Mouse (Mus musculus): ENCODE data around the gene P2rx7. TPM values are rescaled to one million over a fixed set of nuclear protein-coding genes. Genes with fewer than 3 reads are reported as not detected.
"Not testable (repeated sequence)": the region's sequence is repeated elsewhere in the genome, so short reads cannot be mapped to it uniquely, and the experiment has no call there.

P2rx7 gene
- polyA plus RNA-seq, 1 experiment from 2014 or later = 1.5 TPM

GRCm38 (mm10) chr5:122665036-122665435 lies 21.3 kb downstream of the P2rx7 start:
- no peak overlapping the region for H3K4me3 ChIP-seq (replicated peaks)
- H3K4me1 ChIP-seq (replicated peaks) = no peaks in the 10 kb centered on the region; the same call in 1 of the 2 replicates
- ATAC-seq (ENCODE audit: insufficient read depth) = peak; percentile 43; the same call in 1 of the 2 replicates
- no peaks in the 10 kb centered on the region for H3K9me3 ChIP-seq (replicated peaks)
- 45% methylated on average over 5 of the region's 5 CpGs for WGBS (ENCODE audit: insufficient replicate concordance)
- H3K27me3 ChIP-seq = no peaks in the 10 kb centered on the region
- no peaks in the 10 kb centered on the region for H3K36me3 ChIP-seq (replicated peaks)
- no peak overlapping the region for H3K9ac ChIP-seq
- H3K27ac ChIP-seq (replicated peaks) = no peak overlapping the region
- no peak overlapping the region for H3K4me2 ChIP-seq

- Histone ChIP-seq H3K4me2 (no peak overlapping the region), H3K27ac (replicated peaks) (no peak overlapping the region), H3K9ac (no peak overlapping the region), H3K4me3 (replicated peaks) (no peak overlapping the region), H3K27me3 (no peaks in the 10 kb centered on the region), H3K4me1 (replicated peaks) (no peaks in the 10 kb centered on the region; the same call in 1 of the 2 replicates), H3K36me3 (replicated peaks) (no peaks in the 10 kb centered on the region), H3K9me3 (replicated peaks) (no peaks in the 10 kb centered on the region)
- ATAC-seq (ENCODE audit: insufficient read depth) = no peak
- 38% methylated on average over 15 of the region's 15 CpGs for WGBS (ENCODE audit: insufficient replicate concordance)
These were observed 25.5 kb downstream of the P2rx7 start for GRCm38 (mm10) chr5:122668981-122669897.

- not testable (repeated sequence) for H3K9ac ChIP-seq; H3K36me3 ChIP-seq (replicated peaks); H3K4me2 ChIP-seq; H3K27me3 ChIP-seq; H3K4me1 ChIP-seq (replicated peaks); H3K9me3 ChIP-seq (replicated peaks); H3K4me3 ChIP-seq (replicated peaks); ATAC-seq (ENCODE audit: insufficient read depth); H3K27ac ChIP-seq (replicated peaks)
- 49% methylated on average over 7 of the region's 7 CpGs for WGBS (ENCODE audit: insufficient replicate concordance)
These were observed 27.9 kb downstream of the P2rx7 start for GRCm38 (mm10) chr5:122671641-122672040.

GRCm38 (mm10) chr5:122672298-122672697 lies 28.6 kb downstream of the P2rx7 start:
- Histone ChIP-seq H3K27ac (replicated peaks) (no peak overlapping the region), H3K9me3 (replicated peaks) (no peaks in the 10 kb centered on the region), H3K4me1 (replicated peaks) (no peaks in the 10 kb centered on the region), H3K36me3 (replicated peaks) (no peaks in the 10 kb centered on the region), H3K27me3 (no peaks in the 10 kb centered on the region), H3K4me3 (replicated peaks) (no peak overlapping the region), H3K4me2 (no peak overlapping the region), H3K9ac (no peak overlapping the region)
- 79% methylated on average over 5 of the region's 5 CpGs for WGBS (ENCODE audit: insufficient replicate concordance)
- no peak for ATAC-seq (ENCODE audit: insufficient read depth)

- WGBS (ENCODE audit: insufficient replicate concordance) = 54% methylated on average over 8 of the region's 8 CpGs
- H3K27ac ChIP-seq (replicated peaks) = no peak overlapping the region
- no peaks in the 10 kb centered on the region for H3K27me3 ChIP-seq
- ATAC-seq (ENCODE audit: insufficient read depth) = no peak
- H3K36me3 ChIP-seq (replicated peaks) = no peaks in the 10 kb centered on the region
- H3K4me1 ChIP-seq (replicated peaks) = peaks cover 8% of the 10 kb centered on the region
- H3K4me3 ChIP-seq (replicated peaks) = no peak overlapping the region
- no peak overlapping the region for H3K4me2 ChIP-seq
- H3K9ac ChIP-seq = no peak overlapping the region
- H3K9me3 ChIP-seq (replicated peaks) = no peaks in the 10 kb centered on the region
These were observed 32.3 kb downstream of the P2rx7 start for GRCm38 (mm10) chr5:122676002-122676401.

GRCm38 (mm10) chr5:122677983-122678382 lies 34.3 kb downstream of the P2rx7 start:
- 46% methylated on average over 9 of the region's 9 CpGs for WGBS (ENCODE audit: insufficient replicate concordance)
- peaks cover 8% of the 10 kb centered on the region for H3K4me1 ChIP-seq (replicated peaks)
- H3K9ac ChIP-seq = no peak overlapping the region
- H3K36me3 ChIP-seq (replicated peaks) = no peaks in the 10 kb centered on the region
- ATAC-seq (ENCODE audit: insufficient read depth) = no peak
- no peaks in the 10 kb centered on the region for H3K27me3 ChIP-seq
- H3K4me2 ChIP-seq = no peak overlapping the region
- no peak overlapping the region for H3K27ac ChIP-seq (replicated peaks)
- H3K9me3 ChIP-seq (replicated peaks) = no peaks in the 10 kb centered on the region
- no peak overlapping the region for H3K4me3 ChIP-seq (replicated peaks)

- peaks cover 15% of the 10 kb centered on the region for H3K4me1 ChIP-seq (replicated peaks)
- no peak for ATAC-seq (ENCODE audit: insufficient read depth)
- 56% methylated on average over 8 of the region's 8 CpGs for WGBS (ENCODE audit: insufficient replicate concordance)
These were observed 36.2 kb downstream of the P2rx7 start for GRCm38 (mm10) chr5:122679881-122680280.

GRCm38 (mm10) chr5:122681276-122681675 lies 37.6 kb downstream of the P2rx7 start:
- Histone ChIP-seq H3K4me2 (no peak overlapping the region), H3K9me3 (replicated peaks) (no peaks in the 10 kb centered on the region), H3K36me3 (replicated peaks) (no peaks in the 10 kb centered on the region), H3K27ac (replicated peaks) (no peak overlapping the region), H3K4me3 (replicated peaks) (no peak overlapping the region), H3K9ac (no peak overlapping the region), H3K27me3 (no peaks in the 10 kb centered on the region), H3K4me1 (replicated peaks) (peaks cover 15% of the 10 kb centered on the region)
- ATAC-seq (ENCODE audit: insufficient read depth) = no peak
- WGBS (ENCODE audit: insufficient replicate concordance) = 76% methylated on average over 12 of the region's 12 CpGs

More at GRCm38 (mm10) chr5:122679881-122680280, 36.2 kb downstream of the P2rx7 start:
- H3K4me2 ChIP-seq = no peak overlapping the region
- no peak overlapping the region for H3K4me3 ChIP-seq (replicated peaks)
- H3K36me3 ChIP-seq (replicated peaks) = no peaks in the 10 kb centered on the region
- H3K9me3 ChIP-seq (replicated peaks) = no peaks in the 10 kb centered on the region
- no peak overlapping the region for H3K9ac ChIP-seq
- H3K27me3 ChIP-seq = no peaks in the 10 kb centered on the region
- H3K27ac ChIP-seq (replicated peaks) = no peak overlapping the region

- Histone ChIP-seq H3K4me1 (replicated peaks) (peaks cover 19% of the 10 kb centered on the region), H3K4me3 (replicated peaks) (no peak overlapping the region), H3K9me3 (replicated peaks) (no peaks in the 10 kb centered on the region), H3K4me2 (no peak overlapping the region), H3K27me3 (no peaks in the 10 kb centered on the region), H3K36me3 (replicated peaks) (no peaks in the 10 kb centered on the region), H3K27ac (replicated peaks) (no peak overlapping the region), H3K9ac (no peak overlapping the region)
- no peak for ATAC-seq (ENCODE audit: insufficient read depth)
- 28% methylated on average over 10 of the region's 10 CpGs for WGBS (ENCODE audit: insufficient replicate concordance)
These were observed 40.2 kb downstream of the P2rx7 start for GRCm38 (mm10) chr5:122683926-122684325.

- Histone ChIP-seq H3K27ac (replicated peaks) (no peak overlapping the region), H3K27me3 (no peaks in the 10 kb centered on the region), H3K9me3 (replicated peaks) (no peaks in the 10 kb centered on the region), H3K4me3 (replicated peaks) (no peak overlapping the region), H3K4me2 (no peak overlapping the region), H3K4me1 (replicated peaks) (0 out of 2 replicates have a peak, but pooled peaks cover 14% of the 10 kb centered on the region), H3K9ac (no peak overlapping the region), H3K36me3 (replicated peaks) (no peaks in the 10 kb centered on the region)
- 74% methylated on average over 4 of the region's 4 CpGs for WGBS (ENCODE audit: insufficient replicate concordance)
- no peak for ATAC-seq (ENCODE audit: insufficient read depth)
These were observed 43.7 kb downstream of the P2rx7 start for GRCm38 (mm10) chr5:122687391-122687790.

GRCm38 (mm10) chr5:122689153-122689552 lies 45.4 kb downstream of the P2rx7 start:
- ATAC-seq (ENCODE audit: insufficient read depth) = no peak
- 64% methylated on average over 7 of the region's 7 CpGs for WGBS (ENCODE audit: insufficient replicate concordance)

More at GRCm38 (mm10) chr5:122689153-122689552, 45.4 kb downstream of the P2rx7 start:
- no peak overlapping the region for H3K4me3 ChIP-seq (replicated peaks)
- H3K9me3 ChIP-seq (replicated peaks) = no peaks in the 10 kb centered on the region
- H3K36me3 ChIP-seq (replicated peaks) = no peaks in the 10 kb centered on the region
- 0 out of 2 replicates have a peak, but pooled peaks cover 20% of the 10 kb centered on the region for H3K4me1 ChIP-seq (replicated peaks)
- no peak overlapping the region for H3K9ac ChIP-seq
- H3K27ac ChIP-seq (replicated peaks) = no peak overlapping the region
- H3K4me2 ChIP-seq = no peak overlapping the region
- no peaks in the 10 kb centered on the region for H3K27me3 ChIP-seq

Measured in liver, embryonic 15.5 days (tissue).